Comparison of ENCODE assay signal across 15 mouse cellular contexts in genomic region chr4:12461251-12461650, GRCm38 (mm10).
A peak's percentile ranks its signal among the peaks of the same experiment; 100 is the strongest.
DNase-seq lines count a peak whose midpoint lies in the region; ATAC-seq and TF ChIP-seq lines count a peak whose summit lies in the region.
"Had no signal": no experiment of that assay in that cellular context is flagged by ENCODE, and none has a peak within 500 bp of the region (broad histone marks: within the 10 kb centered on the region; RNA-seq: fewer than 3 reads in every experiment).

No protein-coding gene starts in this region.

- no peak for TF ChIP-seq EP300 in heart, postnatal 0 days (IDR thresholded peaks at IDR 0.05; ENCODE audit: low read depth)
- TF ChIP-seq EP300 in heart, adult 2 months (IDR thresholded peaks at IDR 0.05; ENCODE audit: insufficient read depth, low read depth, low read length): no peak

- ATAC-seq in heart, postnatal 0 days (ENCODE audit: insufficient read depth, low read depth): no peak
- 0 out of 2 replicates have a peak, but pooled peaks have one; percentile 42 for ATAC-seq in lung, embryonic 15.5 days (ENCODE audit: borderline replicate concordance, extremely low read depth, low FRiP score, low TSS enrichment)
- ATAC-seq in limb, embryonic 14.5 days (ENCODE audit: low FRiP score, low read depth): no peak
- ATAC-seq: activated CD4-positive, CD25-positive, alpha-beta regulatory T cell, adult 4 months had no signal

- no peak for TF ChIP-seq CTCF in heart, postnatal 0 days (IDR thresholded peaks at IDR 0.05; ENCODE audit: low read depth)
- no peak for TF ChIP-seq CTCF in heart, adult 2 months (IDR thresholded peaks at IDR 0.05)

- WGBS in heart, postnatal 0 days: 55% methylated on average over 4 of the region's 4 CpGs
- WGBS in heart, adult 2 months: 39% methylated on average over 4 of the region's 4 CpGs
- 36% methylated on average over 4 of the region's 4 CpGs for WGBS in lung, embryonic 15.5 days
- 46% methylated on average over 4 of the region's 4 CpGs for WGBS in limb, embryonic 14.5 days

- DNase-seq in cerebellum, postnatal 10 days: peak; percentile 13 to 31
- no peak for DNase-seq in cerebellum, adult 9-11 months
- peak; percentile 31 for DNase-seq in heart, postnatal 0 days (ENCODE audit: low spot score)
- DNase-seq in heart, adult 2 months: no peak
- DNase-seq in lung, postnatal 4 days: no peak
- peak; percentile 77 for DNase-seq in limb, embryonic 14.5 days (ENCODE audit: low spot score)
- DNase-seq in spleen, adult 12 weeks (ENCODE audit: low spot score): no peak
- DNase-seq: cerebellum, adult 18-20 months; lung, postnatal 10 days; right cerebral cortex, postnatal 14 days; thymus, adult 18-20 months had no signal

- no peak overlapping the region for H3K27ac ChIP-seq in heart, postnatal 0 days (ENCODE audit: low read depth)
- H3K27ac ChIP-seq in heart, adult 2 months: no peak overlapping the region
- H3K27ac ChIP-seq in lung, embryonic 15.5 days: no peak overlapping the region
- H3K27ac ChIP-seq in limb, embryonic 14.5 days (replicated peaks; ENCODE audit: low read depth, low read length): no peak overlapping the region
- H3K27ac ChIP-seq: embryonic facial prominence, embryonic 15.5 days; kidney, embryonic 15.5 days had no signal

- no peaks in the 10 kb centered on the region for H3K9me3 ChIP-seq in heart, postnatal 0 days (replicated peaks; ENCODE audit: control insufficient read depth, low read length)
- H3K9me3 ChIP-seq in lung, embryonic 15.5 days: no peaks in the 10 kb centered on the region
- no peaks in the 10 kb centered on the region for H3K9me3 ChIP-seq in limb, embryonic 14.5 days (ENCODE audit: control insufficient read depth, low read length)
- H3K9me3 ChIP-seq: embryonic facial prominence, embryonic 15.5 days; kidney, embryonic 15.5 days had no signal

- no peak overlapping the region for H3K4me3 ChIP-seq in heart, postnatal 0 days (ENCODE audit: low read depth, low read length)
- no peak overlapping the region for H3K4me3 ChIP-seq in heart, adult 2 months
- H3K4me3 ChIP-seq in lung, embryonic 15.5 days: no peak overlapping the region
- H3K4me3 ChIP-seq in limb, embryonic 14.5 days (replicated peaks; ENCODE audit: low read length): no peak overlapping the region
- H3K4me3 ChIP-seq: embryonic facial prominence, embryonic 15.5 days; kidney, embryonic 15.5 days had no signal

- H3K4me2 ChIP-seq in heart, postnatal 0 days (ENCODE audit: low read depth, low read length): no peak overlapping the region
- H3K4me2 ChIP-seq in lung, embryonic 15.5 days: no peak overlapping the region
- H3K4me2 ChIP-seq in limb, embryonic 14.5 days (replicated peaks; ENCODE audit: low read depth, low read length, severe bottlenecking): no peak overlapping the region
- H3K4me2 ChIP-seq: embryonic facial prominence, embryonic 15.5 days; kidney, embryonic 15.5 days had no signal

- no peaks in the 10 kb centered on the region; the same call in 1 of the 2 replicates for H3K4me1 ChIP-seq in heart, postnatal 0 days (ENCODE audit: control insufficient read depth, insufficient read depth)
- peaks cover 3% of the 10 kb centered on the region for H3K4me1 ChIP-seq in heart, adult 2 months (ENCODE audit: control insufficient read depth, insufficient read depth, low read length)
- peaks cover 7% of the 10 kb centered on the region; the same call in 1 of the 2 replicates for H3K4me1 ChIP-seq in lung, embryonic 15.5 days
- H3K4me1 ChIP-seq in limb, embryonic 14.5 days (ENCODE audit: control insufficient read depth, insufficient read depth, low read length): peaks cover 7% of the 10 kb centered on the region; the same call in 1 of the 2 replicates

- H3K79me2 ChIP-seq in heart, adult 2 months (replicated peaks; ENCODE audit: control insufficient read depth, insufficient read depth, low read length): no peaks in the 10 kb centered on the region

- TF ChIP-seq POLR2A in heart, adult 2 months (IDR thresholded peaks at IDR 0.05; ENCODE audit: insufficient read depth, low read depth, low read length): no peak
- no peak for TF ChIP-seq POLR2A in limb, embryonic 14.5 days (IDR thresholded peaks at IDR 0.05; ENCODE audit: borderline replicate concordance, extremely low read depth, insufficient read depth, insufficient read length)

- no peaks in the 10 kb centered on the region for H3K27me3 ChIP-seq in heart, postnatal 0 days (ENCODE audit: control insufficient read depth, insufficient read depth, low read length)
- H3K27me3 ChIP-seq in heart, adult 2 months (ENCODE audit: control insufficient read depth, insufficient read depth, low read length): no peaks in the 10 kb centered on the region
- no peaks in the 10 kb centered on the region for H3K27me3 ChIP-seq in lung, embryonic 15.5 days
- no peaks in the 10 kb centered on the region for H3K27me3 ChIP-seq in limb, embryonic 14.5 days (ENCODE audit: control insufficient read depth, insufficient read depth, low read length)
- H3K27me3 ChIP-seq: embryonic facial prominence, embryonic 15.5 days; kidney, embryonic 15.5 days had no signal

- intact Hi-C loops in heart, adult 2 months (cut with DNase I): no loop called here

- H3K9ac ChIP-seq in heart, postnatal 0 days (replicated peaks; ENCODE audit: low read depth, low read length): no peak overlapping the region
- no peak overlapping the region for H3K9ac ChIP-seq in heart, adult 2 months (ENCODE audit: low read depth, low read length)
- no peak overlapping the region for H3K9ac ChIP-seq in lung, embryonic 15.5 days
- H3K9ac ChIP-seq in limb, embryonic 14.5 days (ENCODE audit: low read depth, low read length, severe bottlenecking): no peak overlapping the region
- H3K9ac ChIP-seq: embryonic facial prominence, embryonic 15.5 days; kidney, embryonic 15.5 days had no signal

- H3K36me3 ChIP-seq in heart, postnatal 0 days (replicated peaks; ENCODE audit: control insufficient read depth, insufficient read depth, low read length): no peaks in the 10 kb centered on the region
- H3K36me3 ChIP-seq in heart, adult 2 months (ENCODE audit: control insufficient read depth, insufficient read depth, low read length): no peaks in the 10 kb centered on the region
- H3K36me3 ChIP-seq in lung, embryonic 15.5 days: no peaks in the 10 kb centered on the region
- no peaks in the 10 kb centered on the region for H3K36me3 ChIP-seq in limb, embryonic 14.5 days (ENCODE audit: control insufficient read depth, insufficient read depth, low read length)
- H3K36me3 ChIP-seq: embryonic facial prominence, embryonic 15.5 days; kidney, embryonic 15.5 days had no signal

Comparison
In these comparisons a context has a peak if more than half of its experiments do, and no peak if none do; other contexts are left out.
1. DNase-seq: peak in cerebellum, postnatal 10 days (2 of 2), heart, postnatal 0 days (single experiment) and limb, embryonic 14.5 days (single experiment); none in cerebellum, adult 9-11 months (single experiment), heart, adult 2 months (0 of 2), lung, postnatal 4 days (0 of 2) and spleen, adult 12 weeks (single experiment).